In genomic region chr3:53165281-53165680, GRCm38 (mm10) we compare ENCODE assay signal across 8 mouse cellular contexts.
DNase-seq lines count a peak whose midpoint lies in the region; ATAC-seq and TF ChIP-seq lines count a peak whose summit lies in the region.

No protein-coding gene starts in this region.

- H3K4me2 ChIP-seq in stomach, postnatal 0 days (replicated peaks; ENCODE audit: low read depth) = 0 out of 2 replicates have a peak overlapping the region, but pooled peaks have one; percentile 1

- H3K4me1 ChIP-seq in stomach, postnatal 0 days (replicated peaks; ENCODE audit: control insufficient read depth, insufficient read depth) = no peaks in the 10 kb centered on the region

- H3K9me3 ChIP-seq in stomach, postnatal 0 days (ENCODE audit: control insufficient read depth, low read length) = no peaks in the 10 kb centered on the region

- no peak overlapping the region for H3K9ac ChIP-seq in stomach, postnatal 0 days (ENCODE audit: low read length)

- peak; percentile 18 to 20 for DNase-seq in adrenal gland, postnatal 36 days
- DNase-seq in adrenal gland, postnatal 25 days = no peak
- DNase-seq in right cerebral cortex, adult 18-20 months = peak; percentile 19
- no peak for DNase-seq in right cerebral cortex, postnatal 14 days
- DNase-seq in kidney, postnatal 10 days = peak; percentile 38
- DNase-seq in stomach, postnatal 0 days (ENCODE audit: low spot score) = no peak
- DNase-seq in spleen, postnatal 10 days (ENCODE audit: low spot score in 2 of 2) = no peak
- DNase-seq in frontal cortex, adult 2 months (ENCODE audit: extremely low spot score in 1 of 2, low spot score in 1 of 2) = no peak

- H3K36me3 ChIP-seq in stomach, postnatal 0 days (ENCODE audit: control insufficient read depth, insufficient read depth, low read length) = no peaks in the 10 kb centered on the region

- no peak overlapping the region for H3K27ac ChIP-seq in stomach, postnatal 0 days (replicated peaks)

- no peak overlapping the region for H3K4me3 ChIP-seq in stomach, postnatal 0 days (ENCODE audit: low read depth, low read length)

- TF ChIP-seq EP300 in stomach, postnatal 0 days (optimal IDR thresholded peaks at IDR 0.05) = no peak

- 79% methylated on average over 10 of the region's 10 CpGs for WGBS in stomach, postnatal 0 days

- no peaks in the 10 kb centered on the region for H3K27me3 ChIP-seq in stomach, postnatal 0 days (ENCODE audit: control insufficient read depth, insufficient read depth, low read length)

- ATAC-seq in stomach, postnatal 0 days (ENCODE audit: low FRiP score, low TSS enrichment) = no peak

- no peak for TF ChIP-seq CTCF in stomach, postnatal 0 days (IDR thresholded peaks at IDR 0.05; ENCODE audit: low read depth)

Comparison
In these comparisons a context has a peak if more than half of its experiments do, and no peak if none do; other contexts are left out.
1. DNase-seq: peak in adrenal gland, postnatal 36 days (2 of 2), right cerebral cortex, adult 18-20 months (single experiment) and kidney, postnatal 10 days (single experiment); none in adrenal gland, postnatal 25 days (single experiment), right cerebral cortex, postnatal 14 days (single experiment), stomach, postnatal 0 days (single experiment), spleen, postnatal 10 days (0 of 2) and frontal cortex, adult 2 months (0 of 2).